Mouse (Mus musculus) forebrain, embryonic 14.5 days (tissue): ENCODE results near the gene Vsir. TPM values are rescaled to one million over a fixed set of nuclear protein-coding genes. Genes with fewer than 3 reads are reported as not detected.

Experiments
- ATAC-seq: fragments of 200-750 bp; cut with Nextera tagmentation; 2 replicates; pipeline ENCODE4 v1.8.0; 2017; ENCODE audit warnings: mild to moderate bottlenecking, moderate library complexity
- DNase-seq: peaks from one replicate; pipeline ENCODE4 v3.0.0-alpha.2; 2015; ENCODE audit warnings: low spot score
- H3K27ac ChIP-seq: fragments of 300-500 bp; sonication (generic); 2 replicates; pipeline ENCODE4 v1.5.1; 2014; ENCODE audit warnings: low read depth, mild to moderate bottlenecking, control low read depth, low read length, moderate library complexity
- H3K27me3 ChIP-seq: fragments of 300-500 bp; sonication (generic); replicated peaks from 2 replicates; pipeline ENCODE4 v1.6.1; 2014; ENCODE audit warnings: low read length, control low read depth, mixed read lengths; ENCODE audit not compliant: control insufficient read depth, insufficient read depth
- H3K36me3 ChIP-seq: fragments of 300-500 bp; sonication (generic); 2 replicates; pipeline ENCODE4 v1.6.1; 2014; ENCODE audit warnings: low read length, control low read depth; ENCODE audit not compliant: control insufficient read depth, insufficient read depth
- H3K4me1 ChIP-seq: fragments of 300-500 bp; sonication (generic); 2 replicates; pipeline ENCODE4 v1.6.1; 2014; ENCODE audit warnings: antibody characterized with exemption, low read length, control low read depth; ENCODE audit not compliant: control insufficient read depth, insufficient read depth
- H3K4me2 ChIP-seq: fragments of 300-500 bp; sonication (generic); 2 replicates; pipeline ENCODE4 v1.6.1; 2014; ENCODE audit warnings: mild to moderate bottlenecking, control low read depth, low read length
- H3K4me3 ChIP-seq: fragments of 300-500 bp; sonication (generic); 2 replicates; pipeline ENCODE4 v1.5.1; 2014; ENCODE audit warnings: low read depth, low read length, control low read depth
- H3K9ac ChIP-seq: fragments of 300-500 bp; sonication (generic); 2 replicates; pipeline ENCODE4 v1.6.1; 2014; ENCODE audit warnings: mild to moderate bottlenecking, low read length, control low read depth, moderate library complexity
- H3K9me3 ChIP-seq: fragments of 300-500 bp; sonication (generic); replicated peaks from 2 replicates; pipeline ENCODE4 v1.6.1; 2016; ENCODE audit warnings: low read length, control low read depth, mixed read lengths; ENCODE audit not compliant: control insufficient read depth
- WGBS: fragments of 180-500 bp; shearing (Covaris S2); extraction: QIAGEN DNeasy Blood & Tissue Kit; methylation state at CpG from one replicate; pipeline ENCODE4 v1.1.7; 2014; 5-methylcytosine and 5-hydroxymethylcytosine counted together
- polyA plus RNA-seq: library from polyadenylated mRNA; unstranded; fragments of >200 nt; fragmentation: Nextera tagmentation; extraction: Ambion mirVana; gene quantifications from 2 replicates; pipeline ENCODE4 v1.2.1, GENCODE M21; 2014

Gene Vsir
- polyA plus RNA-seq, 1 experiment from 2014 or later = 2.1 TPM

- DNase-seq = no peak
- Histone ChIP-seq H3K4me1 (no peaks in the 10 kb centered on the region), H3K27ac (no peak overlapping the region), H3K9me3 (no peaks in the 10 kb centered on the region), H3K4me2 (no peak overlapping the region), H3K4me3 (no peak overlapping the region), H3K9ac (no peak overlapping the region), H3K36me3 (no peaks in the 10 kb centered on the region), H3K27me3 (no peaks in the 10 kb centered on the region)
- no peak for ATAC-seq
- WGBS = 59% methylated on average over 9 of the region's 9 CpGs
These were observed 42.8 kb downstream of the Vsir start for GRCm38 (mm10) chr10:60389447-60389865.

GRCm38 (mm10) chr10:60390177-60390903, 43.7 kb downstream of the Vsir start:
- Histone ChIP-seq H3K27ac (no peak overlapping the region), H3K4me2 (no peak overlapping the region), H3K27me3 (no peaks in the 10 kb centered on the region), H3K9me3 (no peaks in the 10 kb centered on the region), H3K4me1 (no peaks in the 10 kb centered on the region), H3K9ac (no peak overlapping the region), H3K36me3 (no peaks in the 10 kb centered on the region), H3K4me3 (no peak overlapping the region)
- WGBS = 32% methylated on average over 6 of the region's 6 CpGs
- peak; percentile 19 for DNase-seq
- no peak for ATAC-seq

DNA sequence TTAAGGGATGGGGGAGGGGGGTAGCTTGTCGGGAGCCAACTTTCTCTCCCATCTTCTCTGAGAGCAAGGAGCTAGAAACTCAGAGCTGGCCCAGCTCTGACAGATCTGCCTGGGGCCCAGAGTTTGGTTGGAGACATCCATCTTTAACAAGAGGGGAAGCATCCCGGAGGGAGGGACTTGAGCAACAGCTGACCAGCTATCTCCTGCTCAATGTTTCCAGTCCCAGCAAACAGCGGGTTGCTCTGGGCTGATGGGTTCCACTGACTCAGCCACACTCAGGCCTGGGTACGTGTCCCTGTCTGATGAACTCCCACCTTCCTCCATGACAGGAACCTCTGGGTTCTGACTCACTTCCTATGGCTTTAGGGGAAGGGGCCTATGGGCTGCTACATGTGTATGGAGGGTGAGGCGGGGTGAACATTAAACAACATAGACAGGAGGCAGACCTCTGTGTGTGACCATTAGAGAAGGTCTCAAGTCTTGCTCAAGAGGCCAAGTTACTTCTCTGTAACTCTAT, 44.3 kb downstream of the Vsir start:
- no peak for DNase-seq
- Histone ChIP-seq H3K27me3 (no peaks in the 10 kb centered on the region), H3K9ac (no peak overlapping the region), H3K9me3 (no peaks in the 10 kb centered on the region), H3K4me2 (no peak overlapping the region), H3K4me1 (no peaks in the 10 kb centered on the region), H3K36me3 (no peaks in the 10 kb centered on the region), H3K4me3 (no peak overlapping the region), H3K27ac (no peak overlapping the region)
- no peak for ATAC-seq
- WGBS = 64% methylated on average over 5 of the region's 5 CpGs

- DNase-seq = no peak
- no peaks in the 10 kb centered on the region for H3K4me1 ChIP-seq
- 84% methylated on average over 9 of the region's 9 CpGs for WGBS
- no peak overlapping the region for H3K4me2 ChIP-seq
- no peak overlapping the region for H3K9ac ChIP-seq
- H3K27ac ChIP-seq = no peak overlapping the region
- no peaks in the 10 kb centered on the region for H3K27me3 ChIP-seq
- no peak overlapping the region for H3K4me3 ChIP-seq
- ATAC-seq = no peak
- no peaks in the 10 kb centered on the region for H3K36me3 ChIP-seq
- no peaks in the 10 kb centered on the region for H3K9me3 ChIP-seq
These were observed 45.0 kb downstream of the Vsir start for GRCm38 (mm10) chr10:60391661-60392060.

DNA sequence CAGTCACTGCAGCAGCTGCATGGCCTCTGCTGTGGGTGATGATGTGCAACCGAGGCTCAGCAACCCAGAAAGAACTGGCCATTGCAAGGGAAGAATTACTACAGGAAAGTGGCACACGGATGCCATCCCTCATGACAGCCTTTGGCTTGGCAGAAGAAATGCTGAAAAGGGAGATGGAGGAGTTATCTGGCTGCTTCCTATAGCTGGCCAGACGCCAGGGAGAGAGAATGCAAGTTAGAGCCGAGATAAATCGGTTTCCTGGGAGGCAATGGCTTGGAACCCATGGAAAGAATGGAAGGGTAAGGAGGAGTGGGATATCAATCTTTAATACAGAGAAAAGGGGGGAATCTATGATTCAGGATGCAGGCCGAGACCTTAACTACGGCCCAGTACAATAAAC, 48.3 kb downstream of the Vsir start:
- Histone ChIP-seq H3K27me3 (no peaks in the 10 kb centered on the region), H3K9ac (no peak overlapping the region), H3K4me3 (no peak overlapping the region), H3K4me2 (no peak overlapping the region), H3K4me1 (no peaks in the 10 kb centered on the region), H3K36me3 (no peaks in the 10 kb centered on the region), H3K9me3 (no peaks in the 10 kb centered on the region), H3K27ac (no peak overlapping the region)
- no peak for ATAC-seq
- peak; percentile 34 for DNase-seq
- WGBS = 64% methylated on average over 7 of the region's 7 CpGs

DNA sequence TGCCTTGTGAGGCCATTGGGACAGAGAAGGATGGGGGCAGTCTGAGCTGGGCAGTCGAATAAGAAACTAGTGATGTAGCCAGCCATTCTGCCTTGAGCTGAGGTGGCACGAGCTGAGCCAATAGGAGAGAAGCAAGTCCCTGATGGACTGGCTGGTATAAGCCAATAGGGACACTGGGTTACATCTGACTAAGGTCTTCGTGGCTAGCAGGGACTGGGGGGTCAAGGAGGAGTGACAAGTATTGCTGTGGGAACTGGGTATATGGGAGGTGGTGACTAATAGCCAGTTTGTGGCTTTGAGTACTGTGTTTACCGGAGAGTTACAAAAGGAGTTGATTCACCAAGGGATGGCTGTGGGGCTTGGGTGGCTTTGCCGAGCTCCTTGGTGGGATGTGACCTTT, 49.0 kb downstream of the Vsir start:
- Histone ChIP-seq H3K9ac (no peak overlapping the region), H3K4me1 (no peaks in the 10 kb centered on the region), H3K9me3 (no peaks in the 10 kb centered on the region), H3K36me3 (no peaks in the 10 kb centered on the region), H3K27ac (no peak overlapping the region), H3K4me3 (no peak overlapping the region), H3K4me2 (no peak overlapping the region), H3K27me3 (no peaks in the 10 kb centered on the region)
- WGBS = 74% methylated on average over 5 of the region's 5 CpGs
- ATAC-seq = no peak
- DNase-seq = no peak

- WGBS = 94% methylated on average over 10 of the region's 10 CpGs
- DNase-seq (no peak), ATAC-seq (no peak)
- no peaks in the 10 kb centered on the region for H3K9me3 ChIP-seq
- H3K4me3 ChIP-seq = no peak overlapping the region
- H3K9ac ChIP-seq = no peak overlapping the region
- H3K4me2 ChIP-seq = no peak overlapping the region
- no peak overlapping the region for H3K27ac ChIP-seq
- no peaks in the 10 kb centered on the region for H3K36me3 ChIP-seq
- no peaks in the 10 kb centered on the region for H3K4me1 ChIP-seq
- no peaks in the 10 kb centered on the region for H3K27me3 ChIP-seq
These were observed 51.6 kb downstream of the Vsir start for GRCm38 (mm10) chr10:60398051-60398814.

- Histone ChIP-seq H3K4me1 (no peaks in the 10 kb centered on the region), H3K36me3 (no peaks in the 10 kb centered on the region), H3K4me2 (no peak within 1 kb of the TSS), H3K27me3 (no peaks in the 10 kb centered on the region), H3K9ac (no peak within 1 kb of the TSS), H3K27ac (no peak within 1 kb of the TSS), H3K4me3 (no peak within 1 kb of the TSS), H3K9me3 (no peaks in the 10 kb centered on the region)
- DNase-seq (no peak), ATAC-seq (peak; percentile 20; the same call in 1 of the 2 replicates)
- 56% methylated on average over 7 of the region's 7 CpGs for WGBS
These were observed 52.8 kb downstream of the Vsir start, which contains the start of gene Gm17455 for GRCm38 (mm10) chr10:60399449-60399848. Gene Gm17455, plus strand, starts transcription at chr10:60399726.
